Mouse (Mus musculus): ENCODE measurements at regions not wholly inside any gene's neighbourhood (a gene's known extent, or its start where the extent isn't known, plus 50 kb on each side); places are given as distances from the start of the nearest gene placed in this dataset.

- TF ChIP-seq POLR2A (IDR thresholded peaks at IDR 0.05; ENCODE audit: borderline replicate concordance, extremely low read depth, insufficient read depth, insufficient read length, poor library complexity, severe bottlenecking) = no peak
- no peak for TF ChIP-seq CTCF (IDR thresholded peaks at IDR 0.05; ENCODE audit: borderline replicate concordance, extremely low read depth, insufficient read depth, insufficient read length)
Observed at GRCm38 (mm10) chr12:25224644-25225043, 127.7 kb upstream of the Id2 start.
